Mouse (Mus musculus) spleen, adult 2 months (tissue): ENCODE data around the gene Gm43638.
"Not testable (repeated sequence)": the region's sequence is repeated elsewhere in the genome, so short reads cannot be mapped to it uniquely, and the experiment has no call there.

ENCODE experiments used
- CTCF ChIP-seq: fragments of 200-500 bp; IDR thresholded peaks from 2 replicates; pipeline ENCODE4 v1.5.1; 2011; ENCODE audit warnings: mild to moderate bottlenecking, inconsistent platforms; ENCODE audit not compliant: insufficient read depth, insufficient read length, insufficient replicate concordance; ENCODE audit errors: extremely low read depth
- POLR2A ChIP-seq: fragments of 200-500 bp; IDR thresholded peaks from 2 replicates; pipeline ENCODE4 v1.6.1; 2011; ENCODE audit warnings: low read depth, low read length, inconsistent platforms

- TF ChIP-seq POLR2A, CTCF: not testable (repeated sequence)
Measured at GRCm38 (mm10) chr5:87424041-87424440, 62.6 kb downstream of the Gm43638 start, which contains the start of gene Ugt2b38.
